Mouse (Mus musculus) brain, adult 2 months (tissue): ENCODE measurements at regions not wholly inside any gene's neighbourhood (a gene's known extent, or its start where the extent isn't known, plus 50 kb on each side); places are given as distances from the start of the nearest gene placed in this dataset.
A peak's percentile ranks its signal among the peaks of the same experiment; 100 is the strongest.

Source experiments
- DNase-seq: peaks from one replicate; pipeline ENCODE4 v3.0.0; 2011; ENCODE audit warnings: low read depth, low spot score

DNA sequence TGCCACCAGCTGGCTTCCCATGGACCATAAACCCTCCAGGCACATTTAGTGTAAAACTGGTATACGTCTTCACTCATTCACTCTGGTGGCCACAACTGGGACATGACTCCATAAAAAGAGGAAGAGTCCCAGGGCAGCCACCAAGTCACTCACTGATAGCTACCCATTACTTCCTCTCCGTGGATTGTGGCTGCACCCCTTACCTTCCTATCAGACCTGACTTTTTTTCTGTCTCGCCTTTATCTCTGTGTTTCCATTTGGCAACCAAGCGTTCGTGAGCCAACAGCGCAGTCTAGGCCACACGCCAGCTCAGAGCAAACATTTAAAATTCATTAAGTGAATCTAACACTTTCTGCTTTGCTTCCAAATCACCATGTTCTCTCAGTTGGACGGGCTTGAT is 53.9 kb upstream of the Slc44a1 start:
- DNase-seq = peak; percentile 55

DNA sequence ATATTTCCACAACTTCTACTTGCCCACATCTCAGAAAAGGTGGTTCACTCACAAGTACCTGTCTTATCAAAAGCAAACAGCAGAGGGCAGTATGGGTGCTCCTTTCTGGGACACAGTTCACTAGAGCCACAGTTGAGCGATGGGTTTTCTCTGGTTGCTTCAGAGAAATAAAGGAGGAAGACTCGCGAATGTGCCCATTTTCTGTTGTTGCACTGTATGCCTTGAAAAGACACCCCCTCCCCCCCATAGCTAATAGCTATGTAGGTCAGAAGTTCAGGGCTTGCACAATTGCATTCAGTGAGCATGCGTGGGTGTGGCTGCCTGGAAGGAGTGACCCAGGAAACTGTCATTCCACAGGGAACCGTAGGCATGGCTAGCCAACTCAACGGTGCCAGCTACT is 55.5 kb upstream of the Slc44a1 start:
- DNase-seq = peak; percentile 90

DNA sequence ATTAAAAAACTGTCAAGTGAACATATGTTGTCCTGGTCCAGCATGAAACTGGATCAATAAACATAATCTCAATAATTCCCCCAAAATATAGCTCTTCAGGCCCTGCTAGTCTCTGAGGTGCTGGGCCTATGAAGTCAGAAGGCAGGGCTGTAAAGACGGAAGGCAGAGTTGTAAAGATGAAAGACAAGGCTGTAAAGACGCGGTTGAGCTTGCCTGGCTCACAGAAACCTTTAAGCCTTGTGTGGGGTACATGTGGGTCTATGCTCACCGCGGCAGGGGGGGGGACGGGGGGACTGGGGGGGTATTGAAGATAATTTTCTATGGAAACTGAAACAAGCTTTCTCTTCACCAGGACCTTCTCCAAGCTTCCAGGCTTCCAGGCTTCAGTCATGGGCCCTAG is 56.1 kb upstream of the Slc44a1 start:
- DNase-seq = no peak

DNA sequence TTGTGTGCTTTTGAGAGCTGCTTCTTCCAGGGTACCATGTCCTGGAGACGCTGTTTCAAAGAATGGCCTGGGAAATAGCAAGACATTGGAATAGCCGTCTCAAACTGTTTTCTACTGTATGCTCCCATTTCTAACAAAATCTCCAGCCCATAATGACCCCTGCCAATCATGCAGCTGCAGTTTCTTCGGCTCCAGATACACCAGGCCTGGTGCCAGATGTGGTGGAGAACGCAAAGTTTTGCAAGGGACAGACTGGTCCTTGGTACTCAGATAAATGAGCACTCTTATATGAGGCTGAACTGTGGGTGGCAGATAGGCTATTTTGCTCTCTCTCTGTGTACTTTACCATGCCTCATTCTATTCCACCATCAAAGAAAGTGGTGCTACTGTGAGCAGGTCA is 58.2 kb upstream of the Slc44a1 start:
- no peak for DNase-seq

DNA sequence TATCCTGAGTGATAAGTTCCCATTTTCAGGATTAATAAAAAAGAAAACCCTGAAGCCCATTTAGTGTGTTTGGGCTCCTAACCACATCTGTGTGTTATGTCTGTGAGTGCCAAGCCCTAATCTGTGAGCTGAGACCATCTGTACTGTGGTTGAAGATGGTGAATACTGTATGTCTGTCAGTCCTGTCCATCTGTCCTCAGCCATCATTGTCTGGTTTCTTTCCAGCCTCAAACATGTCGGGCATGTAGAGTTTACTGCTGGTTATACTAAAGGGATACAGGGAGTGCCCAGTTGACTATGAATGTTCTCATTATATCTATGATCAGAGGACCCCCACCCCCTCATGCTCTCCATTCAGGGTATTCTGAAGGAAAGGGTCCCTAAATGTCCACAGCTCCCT is 60.4 kb upstream of the Slc44a1 start:
- DNase-seq = no peak

DNA sequence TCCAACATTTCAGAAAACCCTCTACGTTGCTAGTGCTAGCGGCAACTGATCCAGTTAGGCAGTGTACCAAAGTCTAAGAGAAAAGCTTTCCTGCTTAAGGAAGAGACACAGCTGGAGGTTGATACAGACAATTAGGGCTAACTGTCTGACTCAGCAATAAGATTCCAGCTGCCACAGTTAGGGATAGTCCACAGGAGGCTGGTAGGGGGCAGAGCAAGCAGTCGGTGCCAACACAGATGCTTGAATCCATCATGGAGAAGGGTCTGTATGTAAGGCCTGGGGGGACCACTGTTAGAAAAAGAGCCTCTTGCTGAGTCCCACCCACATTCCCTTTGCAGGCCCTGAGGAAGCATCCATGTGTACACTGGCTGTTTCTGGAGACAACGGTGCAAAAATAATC is 63.2 kb upstream of the Slc44a1 start:
- peak; percentile 41 for DNase-seq

DNA sequence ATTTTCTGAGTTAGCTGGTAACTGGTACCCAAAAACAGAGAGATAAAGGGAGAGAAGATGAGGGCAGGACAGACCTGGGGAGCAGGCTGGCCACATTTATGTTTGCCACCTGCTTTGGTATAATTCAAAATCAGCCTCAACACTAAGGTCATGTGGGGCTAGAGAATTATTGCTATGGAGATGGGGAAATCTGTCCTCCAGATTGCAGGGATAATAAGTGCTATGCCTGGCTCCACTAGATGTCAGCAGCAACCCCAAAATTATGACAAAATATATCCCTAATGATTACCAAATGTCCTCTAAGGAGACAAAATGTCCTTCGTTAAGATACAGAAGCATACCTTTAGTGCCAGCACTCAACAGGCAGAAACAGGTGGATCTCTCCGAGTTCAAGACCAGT is 83.8 kb upstream of the Slc44a1 start:
- peak; percentile 40 for DNase-seq

DNA sequence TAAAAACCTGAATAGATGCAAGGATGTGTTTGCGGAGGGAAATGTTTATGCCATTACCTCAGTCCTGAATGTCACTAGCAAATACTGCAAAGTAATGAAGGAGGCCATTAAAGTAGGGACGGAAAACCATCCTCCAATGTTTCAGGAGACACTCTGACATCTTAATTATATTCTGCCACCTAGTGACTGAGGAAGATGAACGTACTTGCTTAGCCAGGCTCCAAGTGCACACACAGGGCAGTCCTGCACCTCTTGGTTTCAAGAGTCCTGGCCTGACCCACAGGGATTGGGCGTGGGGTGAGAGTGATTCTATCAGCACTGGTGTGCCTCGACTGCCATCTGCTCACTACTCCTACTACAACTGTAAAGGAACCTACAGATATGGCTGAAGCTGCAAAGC is 85.3 kb upstream of the Slc44a1 start:
- peak; percentile 69 for DNase-seq

DNA sequence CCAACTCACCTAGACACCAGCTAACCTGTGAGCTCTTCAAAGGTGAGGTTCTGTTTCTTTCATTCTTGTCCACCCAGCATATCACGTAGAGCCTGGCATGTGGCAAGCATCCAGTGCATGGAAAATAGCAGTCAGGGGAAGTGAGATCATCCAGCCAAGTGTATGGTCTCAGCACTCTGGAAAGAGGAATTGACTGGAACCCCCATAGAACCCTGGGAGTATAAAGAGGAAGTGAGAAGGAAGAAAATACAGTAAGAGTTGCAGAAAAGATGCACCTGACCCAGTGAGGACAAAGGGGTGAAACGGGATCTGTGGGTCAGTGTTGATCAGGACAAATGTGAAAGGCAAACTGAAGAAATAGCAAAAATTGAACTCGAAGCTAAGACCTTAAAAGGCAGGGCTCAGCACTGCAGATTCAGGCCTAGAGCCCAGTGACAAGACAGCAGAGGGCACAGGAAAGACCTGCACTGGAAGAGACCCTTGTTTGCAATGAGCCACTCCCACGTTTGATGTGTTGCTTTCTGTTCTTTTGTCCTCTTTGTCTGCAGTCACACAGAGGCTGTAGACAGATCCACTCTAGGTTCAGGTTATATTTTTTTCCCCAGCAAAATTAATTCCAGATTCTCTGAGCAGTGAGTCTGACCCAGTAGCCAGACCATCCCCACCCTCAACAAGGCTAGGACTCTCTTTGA is 86.7 kb upstream of the Slc44a1 start:
- peak; percentile 34 for DNase-seq

DNA sequence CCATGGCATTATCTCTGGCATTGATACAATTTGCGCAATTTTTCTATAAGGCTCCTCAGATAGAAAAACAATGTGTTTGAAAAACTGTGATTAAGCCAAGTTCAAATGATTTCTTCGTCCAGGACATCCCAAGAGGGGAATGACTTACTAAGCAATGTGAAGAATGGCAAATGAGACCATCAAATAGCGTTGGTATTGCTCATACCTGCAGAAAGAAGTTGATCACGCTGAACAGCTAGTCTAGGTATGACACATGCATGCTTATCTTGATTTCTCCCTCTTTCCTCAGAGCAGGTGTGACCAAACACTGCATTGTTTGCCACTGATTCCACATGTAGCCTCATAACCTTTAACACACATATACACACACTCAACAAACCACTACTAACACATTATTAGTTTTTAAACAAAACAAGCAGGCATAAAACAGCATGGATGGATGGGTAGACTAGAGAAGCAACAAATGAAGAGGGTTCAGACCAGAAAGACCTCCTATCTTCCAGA is 89.1 kb upstream of the Slc44a1 start:
- no peak for DNase-seq

DNA sequence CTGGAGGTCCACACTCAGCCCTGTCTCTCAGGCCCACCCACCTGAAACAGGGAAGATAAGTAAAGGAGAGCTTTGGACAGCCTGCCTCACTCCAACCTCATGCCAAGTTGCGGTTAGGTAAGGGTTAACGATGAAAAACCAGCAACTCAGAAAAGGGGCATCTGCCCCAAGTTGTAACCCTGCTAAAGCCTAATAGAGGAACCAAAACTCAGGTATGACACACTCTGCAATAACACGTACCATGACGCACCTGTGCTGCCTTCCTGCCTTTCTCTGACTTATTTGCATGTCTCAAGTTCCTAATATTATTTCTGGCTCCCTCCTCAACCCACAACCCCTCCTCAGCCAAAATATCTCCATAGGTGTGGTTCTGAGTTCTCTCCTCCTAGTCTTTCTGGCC is 94.9 kb upstream of the Slc44a1 start:
- no peak for DNase-seq

DNA sequence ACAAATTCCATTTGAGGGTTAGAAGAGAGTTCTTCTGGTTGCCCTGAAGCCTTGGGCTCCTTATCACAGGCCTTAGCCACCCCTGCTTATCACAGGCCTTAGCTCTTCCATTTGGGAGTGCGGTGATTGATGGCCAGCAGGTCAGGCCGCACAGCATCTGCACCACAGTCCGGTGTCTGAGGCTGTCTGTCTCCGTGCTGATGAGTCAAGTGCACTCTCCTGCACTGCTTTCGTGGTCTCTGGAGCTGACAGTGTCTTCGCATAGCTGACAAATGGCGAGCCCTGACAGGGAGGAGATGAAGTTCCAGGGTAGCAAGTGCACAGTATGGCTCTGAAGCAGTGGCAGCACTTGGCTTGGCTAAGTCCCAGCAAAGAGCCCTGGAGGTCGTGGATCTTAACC is 95.7 kb upstream of the Slc44a1 start:
- no peak for DNase-seq

DNA sequence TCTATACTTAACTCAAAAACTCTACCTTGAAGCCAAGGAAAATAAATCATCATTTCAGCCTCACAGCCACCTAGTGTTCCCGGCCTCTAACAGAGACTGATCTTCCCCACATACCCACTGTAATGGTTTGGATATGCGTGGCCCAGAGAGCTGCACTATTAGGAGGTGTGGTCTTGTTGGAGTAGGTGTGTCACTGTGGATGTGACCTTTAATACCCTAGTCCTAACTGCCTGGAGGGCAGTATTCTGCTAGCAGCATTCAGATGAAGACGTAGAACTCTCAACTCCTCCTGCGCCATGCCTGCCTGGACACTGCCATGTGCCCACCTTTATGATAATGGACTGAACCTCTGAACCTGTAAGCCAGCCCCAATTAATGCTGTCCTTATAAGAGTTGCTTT is 99.0 kb upstream of the Slc44a1 start:
- DNase-seq = no peak

DNA sequence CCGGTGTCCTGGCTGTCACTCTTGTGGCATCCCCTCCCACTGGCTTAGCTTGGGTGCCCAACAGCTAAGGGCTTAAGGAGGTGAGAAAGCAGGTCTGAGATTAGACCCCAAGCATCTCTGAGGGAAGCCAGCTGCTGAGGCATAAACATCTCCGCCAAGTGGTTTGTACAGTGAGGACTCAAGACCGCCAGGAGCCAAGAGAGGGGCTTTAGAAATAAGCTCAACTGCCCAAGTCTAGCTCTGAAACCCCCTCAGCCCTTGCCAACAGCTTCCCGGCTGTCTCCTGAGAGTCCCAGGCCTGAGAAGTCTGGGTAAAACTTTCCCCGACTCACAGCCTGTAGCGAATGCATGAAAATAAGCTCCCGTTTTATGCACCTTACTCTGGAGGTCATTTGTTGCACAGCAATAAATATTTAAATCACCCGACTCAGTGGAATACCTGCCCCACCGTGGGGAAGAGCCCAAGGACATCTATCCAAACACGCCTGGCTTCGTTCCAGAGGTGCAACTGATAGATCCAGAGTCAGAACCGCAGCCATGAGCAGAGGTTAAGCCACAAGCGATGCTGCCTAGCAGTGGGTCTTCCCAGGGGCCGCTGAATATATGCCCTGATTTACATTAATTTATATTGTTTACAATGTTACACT is 100.1 kb upstream of the Slc44a1 start:
- DNase-seq = no peak

DNA sequence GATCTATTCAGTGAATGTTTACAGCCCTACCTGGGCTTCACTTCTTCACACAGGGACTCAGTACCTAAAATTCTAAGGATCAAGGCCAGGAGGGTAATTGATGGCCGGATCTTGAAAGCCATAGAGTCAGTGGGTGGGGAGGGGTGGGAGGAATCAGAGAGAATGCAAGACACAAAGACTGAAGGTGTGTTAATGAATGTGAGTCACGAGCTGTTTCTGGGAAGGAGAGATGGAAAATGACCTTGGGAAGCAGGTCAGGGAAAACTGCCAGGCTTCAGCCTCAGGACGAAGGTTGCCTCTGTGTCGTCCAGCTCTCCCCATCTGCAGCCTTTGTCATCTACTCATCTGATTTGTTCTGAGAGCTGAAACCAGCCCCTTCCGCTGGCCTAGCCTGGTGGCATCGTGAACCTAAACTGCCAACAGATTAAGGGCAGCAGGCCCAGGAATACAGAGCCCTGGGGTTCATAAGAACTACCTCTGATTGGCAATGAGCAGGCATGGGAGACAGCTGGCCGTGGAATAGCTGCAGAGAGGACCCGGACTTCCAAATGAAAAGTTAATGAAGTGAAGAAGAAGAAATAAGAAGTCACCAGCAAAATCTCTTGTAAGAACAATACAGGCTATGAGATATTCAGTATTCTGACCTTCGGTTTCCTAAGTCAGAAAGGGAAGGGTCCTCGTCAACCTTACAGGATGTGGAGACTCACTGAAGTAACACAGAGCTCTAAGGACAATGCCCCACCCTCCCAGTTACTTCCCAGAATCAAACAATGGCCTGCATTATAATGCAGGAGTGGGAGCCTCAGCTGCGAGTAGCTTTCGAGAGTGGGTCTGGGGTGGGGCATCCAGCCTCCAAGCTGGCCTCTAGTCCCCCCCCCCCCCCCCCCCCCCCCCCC is 100.8 kb upstream of the Slc44a1 start:
- no peak for DNase-seq

DNA sequence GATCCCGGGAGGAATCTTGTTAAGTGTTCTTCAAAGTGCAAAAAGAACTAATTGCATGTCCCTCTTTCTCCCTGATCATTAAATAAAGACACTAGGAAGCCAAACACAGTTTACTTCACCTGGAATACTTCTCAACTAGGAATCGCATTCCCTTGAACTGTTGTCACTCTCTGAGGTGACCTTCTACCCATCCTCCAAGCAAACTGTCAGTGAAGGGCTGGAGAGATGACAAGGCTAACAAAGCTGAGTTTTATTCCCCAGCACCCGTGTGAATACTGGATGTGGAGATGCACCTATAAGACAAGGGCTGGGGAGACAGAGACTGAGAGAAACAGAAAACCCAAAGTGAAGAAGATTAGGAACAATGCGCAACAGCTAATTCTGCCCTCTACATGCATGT is 101.7 kb upstream of the Slc44a1 start:
- no peak for DNase-seq

DNA sequence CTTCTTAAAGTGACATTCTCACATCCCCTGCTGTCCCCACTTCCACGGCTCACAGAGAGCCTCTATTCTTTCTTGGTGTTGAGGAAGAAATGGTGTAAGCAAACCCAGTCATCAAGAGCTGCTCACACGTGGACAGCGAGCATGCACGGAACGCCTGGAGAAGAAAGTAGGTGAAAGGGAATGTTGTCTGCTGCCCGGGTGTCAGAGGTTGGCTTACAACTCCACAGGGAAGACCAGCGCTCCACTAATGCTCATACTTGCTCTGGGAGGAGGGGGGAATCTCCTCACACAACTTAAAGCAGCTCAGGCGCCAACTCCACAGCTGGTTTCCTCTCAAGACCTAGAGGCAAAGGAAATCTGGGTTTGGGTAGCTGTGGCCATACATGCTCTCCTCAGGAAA is 102.4 kb upstream of the Slc44a1 start:
- DNase-seq = no peak

DNA sequence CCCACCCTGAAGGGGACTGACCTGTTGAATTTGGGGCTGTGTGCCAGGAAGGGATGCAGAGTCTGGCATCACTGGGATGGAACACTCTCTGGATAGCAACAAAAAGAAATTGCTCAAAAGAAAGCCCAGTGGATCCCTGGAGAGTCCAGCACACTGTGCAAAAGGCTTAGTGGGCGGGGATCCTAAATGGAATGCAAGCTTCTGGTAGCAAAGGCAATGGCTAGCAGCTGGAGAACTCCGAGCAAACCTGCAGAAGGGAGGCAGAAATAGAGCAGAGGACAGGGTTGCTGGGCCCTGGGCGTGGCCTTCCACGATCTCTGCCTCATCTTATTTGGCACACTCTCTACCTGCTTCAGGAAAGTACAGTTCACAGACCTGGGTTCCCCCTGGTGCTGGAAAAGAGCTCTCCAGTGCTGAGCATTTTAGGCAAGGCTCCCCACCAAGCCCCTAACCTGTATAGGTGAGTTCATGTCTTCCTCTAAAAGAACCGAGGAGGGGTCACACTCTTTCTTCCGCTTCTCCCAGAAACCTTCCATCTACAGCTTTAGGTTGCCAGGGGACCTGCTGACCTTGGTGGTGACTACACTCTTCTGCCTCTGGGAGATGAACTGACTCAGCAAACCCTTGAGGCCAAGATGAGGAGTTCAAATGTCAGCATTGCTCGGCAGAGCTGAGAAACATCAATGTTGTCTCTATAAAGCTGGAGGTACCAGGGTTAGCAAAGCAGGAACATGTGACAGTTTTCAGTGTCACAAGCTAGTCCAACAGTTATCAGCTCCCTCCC is 112.6 kb upstream of the Slc44a1 start:
- peak; percentile 18 for DNase-seq

DNA sequence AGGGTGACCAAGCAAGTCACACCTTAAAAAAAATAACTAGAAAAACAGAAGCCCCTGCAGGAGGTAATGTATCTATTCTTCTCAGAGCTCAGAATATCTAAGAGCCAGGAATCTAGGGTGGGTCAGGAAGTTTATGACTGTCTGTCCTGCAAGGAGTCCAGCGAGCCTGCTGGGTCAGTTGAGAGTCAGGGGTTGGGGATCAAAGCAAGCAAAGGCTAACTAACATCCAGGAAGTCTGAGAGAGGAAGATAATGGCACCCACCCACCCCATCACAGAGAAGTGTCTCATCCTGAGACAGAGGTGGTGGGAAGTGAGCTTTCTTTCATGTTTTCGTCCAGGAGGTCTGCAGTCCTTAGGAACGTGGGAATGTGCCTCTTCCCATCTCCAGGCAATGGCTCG is 116.4 kb upstream of the Slc44a1 start:
- DNase-seq = no peak

DNA sequence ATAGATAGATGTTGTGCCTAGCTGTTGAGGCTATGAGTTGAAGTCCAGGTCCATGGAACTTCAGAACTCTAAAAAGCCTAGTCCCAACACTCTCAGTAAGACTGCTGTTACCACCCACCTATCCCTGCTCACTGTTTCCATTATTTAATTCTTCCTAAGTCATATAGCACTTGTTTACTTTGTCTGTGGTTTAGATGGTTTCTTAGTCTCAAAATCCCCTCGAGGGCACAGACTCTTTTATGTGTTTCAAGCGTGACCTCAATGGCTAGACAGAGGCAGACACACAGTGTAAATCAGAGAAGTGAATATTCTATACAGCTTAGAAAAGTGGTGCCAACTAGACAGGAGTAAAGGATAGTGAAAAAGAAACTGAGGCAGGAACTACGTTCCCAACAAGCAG is 117.0 kb upstream of the Slc44a1 start:
- DNase-seq = no peak

DNA sequence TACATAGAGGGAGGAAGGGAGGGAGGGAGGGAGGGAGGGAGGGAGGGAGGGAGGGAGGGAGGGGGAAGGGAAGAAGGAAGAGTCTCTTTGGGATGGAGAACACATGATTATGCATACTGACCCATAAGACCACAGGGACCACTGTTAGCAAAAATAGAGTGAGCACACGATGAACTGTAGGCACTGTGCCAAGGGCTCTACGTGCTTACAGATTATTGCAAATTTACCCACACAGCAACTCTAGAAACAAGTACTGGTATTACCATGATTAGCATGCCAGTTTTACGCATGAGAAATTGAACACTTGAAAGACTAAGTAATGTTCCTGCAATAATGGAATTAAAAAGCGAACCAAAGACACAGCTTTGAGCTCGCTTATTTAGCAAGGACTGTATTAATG is 117.7 kb upstream of the Slc44a1 start:
- no peak for DNase-seq
